Mouse (Mus musculus) C2C12 (cell line): Measurements from ENCODE around the gene Nnat.

Experiments
- CEBPB ChIP-seq: IDR thresholded peaks from one replicate; pipeline ENCODE4 v1.6.1; 2011; ENCODE audit warnings: low read depth, mild to moderate bottlenecking, control low read depth, moderate library complexity
- CTCF ChIP-seq: IDR thresholded peaks from one replicate; pipeline ENCODE4 v1.5.1; 2011; ENCODE audit not compliant: control insufficient read depth, insufficient read depth, insufficient read length
- MAX ChIP-seq: IDR thresholded peaks from one replicate; pipeline ENCODE4 v1.6.1; 2011; ENCODE audit warnings: mild to moderate bottlenecking, control low read depth
- MYOD1 ChIP-seq: IDR thresholded peaks from one replicate; pipeline ENCODE4 v1.6.1; 2011; ENCODE audit warnings: low read depth; ENCODE audit not compliant: control insufficient read depth, insufficient read length
- USF1 ChIP-seq: IDR thresholded peaks from one replicate; pipeline ENCODE4 v1.6.1; 2011; ENCODE audit warnings: low read depth, mild to moderate bottlenecking, control low read depth, moderate library complexity

- TF ChIP-seq CTCF (peak; percentile 30), MAX (no peak), USF1 (no peak), MYOD1 (no peak), CEBPB (no peak)
These were observed 11.4 kb downstream of the Nnat start, which contains the start of gene Blcap for GRCm38 (mm10) chr2:157571224-157571832.
